ENCODE assay signal across 8 mouse cellular contexts in genomic region chr3:144721077-144721859, GRCm38 (mm10). TPM values are rescaled to one million over a fixed set of nuclear protein-coding genes. Genes with fewer than 3 reads are reported as not detected.
A peak's percentile ranks its signal among the peaks of the same experiment; 100 is the strongest.
DNase-seq lines count a peak whose midpoint lies in the region; ATAC-seq and TF ChIP-seq lines count a peak whose summit lies in the region.

No protein-coding gene starts in this region.

- WGBS in heart, embryonic 11.5 days (ENCODE audit: insufficient replicate concordance), result 72% methylated on average over 10 of the region's 10 CpGs
- WGBS in forebrain, embryonic 13.5 days, result 64% methylated on average over 10 of the region's 10 CpGs
- WGBS in liver, embryonic 15.5 days (ENCODE audit: insufficient replicate concordance), result 28% methylated on average over 10 of the region's 10 CpGs

- peak overlapping the region; percentile 100 for H3K27ac ChIP-seq in heart, embryonic 11.5 days (ENCODE audit: low read depth, low read length)
- peak overlapping the region; percentile 1; the same call in 1 of the 2 replicates for H3K27ac ChIP-seq in CH12.LX (ENCODE audit: insufficient read depth, low read depth)
- H3K27ac ChIP-seq in forebrain, embryonic 13.5 days, result no peak overlapping the region
- H3K27ac ChIP-seq in liver, embryonic 15.5 days (replicated peaks), result peak overlapping the region; percentile 100

- no peaks in the 10 kb centered on the region for H3K27me3 ChIP-seq in heart, embryonic 11.5 days (ENCODE audit: control insufficient read depth, insufficient read depth, low read length)
- H3K27me3 ChIP-seq in CH12.LX (replicated peaks), result no peaks in the 10 kb centered on the region
- no peaks in the 10 kb centered on the region for H3K27me3 ChIP-seq in forebrain, embryonic 13.5 days
- H3K27me3 ChIP-seq in liver, embryonic 15.5 days, result no peaks in the 10 kb centered on the region

- H3K9me3 ChIP-seq in heart, embryonic 11.5 days (replicated peaks; ENCODE audit: control insufficient read depth, low read length), result no peaks in the 10 kb centered on the region
- H3K9me3 ChIP-seq in CH12.LX (replicated peaks; ENCODE audit: low read length), result no peaks in the 10 kb centered on the region
- no peaks in the 10 kb centered on the region for H3K9me3 ChIP-seq in forebrain, embryonic 13.5 days (replicated peaks)
- no peaks in the 10 kb centered on the region for H3K9me3 ChIP-seq in liver, embryonic 15.5 days (replicated peaks)

- H3K4me2 ChIP-seq in heart, embryonic 11.5 days, result peak overlapping the region; percentile 64
- peak overlapping the region; percentile 87 for H3K4me2 ChIP-seq in CH12.LX (ENCODE audit: insufficient read depth, low read depth, poor library complexity, severe bottlenecking)
- peak overlapping the region; percentile 89 for H3K4me2 ChIP-seq in forebrain, embryonic 13.5 days
- H3K4me2 ChIP-seq in liver, embryonic 15.5 days, result peak overlapping the region; percentile 74

- TF ChIP-seq EP300 in CH12.LX (IDR thresholded peaks at IDR 0.05; ENCODE audit: low read length), result no peak

- no peak for TF ChIP-seq POLR2A in CH12.LX (IDR thresholded peaks at IDR 0.05; ENCODE audit: low read depth, low read length)

- dilution Hi-C loops in CH12.LX (cut with MboI; ENCODE audit: extremely low pct_ligation_motif_present, extremely low pct_unique_long_range_greater_than_20kb, low sequenced_read_pairs), result no loop called here

- no peaks in the 10 kb centered on the region for H3K36me3 ChIP-seq in heart, embryonic 11.5 days (ENCODE audit: control insufficient read depth, insufficient read depth, low read length)
- H3K36me3 ChIP-seq in CH12.LX (replicated peaks in 1 of 2; ENCODE audit: control insufficient read depth in 1 of 2, insufficient read depth in 1 of 2, low read length in 1 of 2), result peaks cover 0 to 7% of the 10 kb centered on the region in 2 experiments
- no peaks in the 10 kb centered on the region for H3K36me3 ChIP-seq in forebrain, embryonic 13.5 days (ENCODE audit: poor library complexity, severe bottlenecking)
- no peaks in the 10 kb centered on the region for H3K36me3 ChIP-seq in liver, embryonic 15.5 days (replicated peaks)

- no peak for ATAC-seq in heart, embryonic 11.5 days (replicated peaks; ENCODE audit: insufficient number of reproducible peaks, low FRiP score, low TSS enrichment)
- no peak for ATAC-seq in forebrain, embryonic 13.5 days
- no peak for ATAC-seq in liver, embryonic 15.5 days (ENCODE audit: insufficient read depth)

- in situ Hi-C loops in CH12.LX (cut with MboI; ENCODE audit: low pct_ligation_motif_present, low pct_unique_long_range_greater_than_20kb, low sequenced_read_pairs), result no loop called here

- no peak overlapping the region; the same call in 1 of the 2 replicates for H3K4me3 ChIP-seq in heart, embryonic 11.5 days (ENCODE audit: low read depth, low read length)
- peak overlapping the region; percentile 37 to 52 (median 48) for H3K4me3 ChIP-seq in CH12.LX (replicated peaks in 1 of 3; ENCODE audit: low read depth in 2 of 3, low read length in 2 of 3, poor library complexity in 1 of 3)
- peak overlapping the region; percentile 83 for H3K4me3 ChIP-seq in forebrain, embryonic 13.5 days
- H3K4me3 ChIP-seq in liver, embryonic 15.5 days (replicated peaks), result peak overlapping the region; percentile 73

- DNase-seq in heart, postnatal 14 days, result no peak
- no peak for DNase-seq in CH12.LX (ENCODE audit: extremely low read depth)
- DNase-seq in thymus, postnatal 36 days, result no peak
- no peak for DNase-seq in urinary bladder, postnatal 25 days (ENCODE audit: low spot score)
- no peak for DNase-seq in adrenal gland, adult 18-20 months (ENCODE audit: low spot score in 2 of 2)

- peak overlapping the region; percentile 52; the same call in 1 of the 2 replicates for H3K9ac ChIP-seq in heart, embryonic 11.5 days (ENCODE audit: low read depth, low read length)
- peak overlapping the region; percentile 45 for H3K9ac ChIP-seq in CH12.LX (ENCODE audit: insufficient read depth, low read depth)
- no peak overlapping the region for H3K9ac ChIP-seq in forebrain, embryonic 13.5 days
- peak overlapping the region; percentile 49 for H3K9ac ChIP-seq in liver, embryonic 15.5 days

- TF ChIP-seq RAD21 in CH12.LX (IDR thresholded peaks at IDR 0.05; ENCODE audit: low read depth, low read length), result no peak

- intact Hi-C loops in heart, postnatal 14 days (cut with DNase I), result loop anchor here (2.0 to 5.0 kb wide), 4 partner anchors 28 to 266 kb away; partner anchors contain the start of genes Hs2st1 and Selenof

- 0 out of 4 replicates have a peak, but pooled peaks of 1 of the 2 experiments have one; percentile 0 for TF ChIP-seq CTCF in CH12.LX (conservative IDR thresholded peaks at IDR 0.05 in 1 of 2, IDR thresholded peaks at IDR 0.05 in 1 of 2; ENCODE audit: low read depth in 2 of 2, low read length in 2 of 2)

- peaks cover 26% of the 10 kb centered on the region for H3K79me2 ChIP-seq in CH12.LX (replicated peaks; ENCODE audit: control insufficient read depth, extremely low read depth, insufficient read depth, poor library complexity, severe bottlenecking)

- H3K4me1 ChIP-seq in heart, embryonic 11.5 days (ENCODE audit: control insufficient read depth, insufficient read depth, low read length), result peaks cover 17% of the 10 kb centered on the region
- peaks cover 11 to 41% of the 10 kb centered on the region in 2 experiments for H3K4me1 ChIP-seq in CH12.LX (ENCODE audit: control insufficient read depth in 1 of 2, insufficient read depth in 2 of 2)
- peaks cover 31% of the 10 kb centered on the region for H3K4me1 ChIP-seq in forebrain, embryonic 13.5 days
- peaks cover 36% of the 10 kb centered on the region for H3K4me1 ChIP-seq in liver, embryonic 15.5 days (replicated peaks)

TF ChIP-seq in CH12.LX, 34 proteins besides CTCF, POLR2A, EP300 and RAD21:
- TF ChIP-seq MAFK (IDR thresholded peaks at IDR 0.05; ENCODE audit: insufficient replicate concordance, low read length) (no peak), ELF1 (IDR thresholded peaks at IDR 0.05; ENCODE audit: low read depth, low read length) (no peak), CHD2 (IDR thresholded peaks at IDR 0.05; ENCODE audit: low read length) (no peak), NELFE (IDR thresholded peaks at IDR 0.05; ENCODE audit: low read depth, low read length) (no peak), JUN (IDR thresholded peaks at IDR 0.05; ENCODE audit: insufficient read depth, low read depth, low read length) (no peak)

RNA-seq across cellular contexts. Expression of gene Sh3glb1, which starts 1.1 kb away (rescaled TPM):
- polyA plus RNA-seq in heart, embryonic 11.5 days (2014; fragmentation: Nextera tagmentation; extraction: Ambion mirVana), result 133 and 139 TPM in 2 replicates
- 100 to 1,000 TPM; 292 to 300 TPM for total RNA-seq in heart, postnatal 14 days (2021)
- total RNA-seq in CH12.LX (2012; rRNA removed) (52.0 and 58.4 TPM in 2 replicates), CH12.LX (2014; rRNA removed) (112 and 115 TPM in 2 replicates)
- polyA plus RNA-seq in CH12.LX (2012; ENCODE audit: insufficient read length, low read depth), result 171 and 189 TPM in 2 replicates
- polyA plus RNA-seq in forebrain, embryonic 13.5 days (2015; fragmentation: Nextera tagmentation; extraction: Ambion mirVana), result 87.4 and 95.6 TPM in 2 replicates
- 79.7 and 86.7 TPM in 2 replicates for polyA plus RNA-seq in liver, embryonic 15.5 days (2015; fragmentation: Nextera tagmentation; extraction: Ambion mirVana)
- 100 to 1,000 TPM; 162 to 278 TPM for total RNA-seq in adrenal gland, adult 18-20 months (2021)

RNA-seq across cellular contexts. Expression of gene Clca3a1, which starts 39.5 kb away (rescaled TPM):
- polyA plus RNA-seq in heart, embryonic 11.5 days (2014; fragmentation: Nextera tagmentation; extraction: Ambion mirVana), result 18.8 and 20.5 TPM in 2 replicates
- total RNA-seq in heart, postnatal 14 days (2021), result 1 to 10 TPM; 2.2 to 2.8 TPM
- not detected in 2 replicates for total RNA-seq in CH12.LX (2012; rRNA removed)
- not detected in 2 replicates for total RNA-seq in CH12.LX (2014; rRNA removed)
- polyA plus RNA-seq in CH12.LX (2012; ENCODE audit: insufficient read length, low read depth), result 0.27 TPM in 1 of 2 replicates, not detected in the other
- polyA plus RNA-seq in forebrain, embryonic 13.5 days (2015; fragmentation: Nextera tagmentation; extraction: Ambion mirVana), result 0.12 and 0.24 TPM in 2 replicates
- polyA plus RNA-seq in liver, embryonic 15.5 days (2015; fragmentation: Nextera tagmentation; extraction: Ambion mirVana), result 3.9 and 4.2 TPM in 2 replicates
- total RNA-seq in adrenal gland, adult 18-20 months (2021), result 1 to 10 TPM in 1 of 2 experiments, under 1 TPM in 1; 0.77 to 2.4 TPM
